Mouse (Mus musculus): ENCODE measurements around the gene Mmaa.

GRCm38 (mm10) chr8:79305941-79306340, 11.2 kb upstream of the Mmaa start:
- no peak for TF ChIP-seq MAFK (IDR thresholded peaks at IDR 0.05; ENCODE audit: insufficient read depth, low read depth, low read length)
- no peak for TF ChIP-seq ZNF384 (IDR thresholded peaks at IDR 0.05; ENCODE audit: low read depth, low read length)
- no peak for TF ChIP-seq CHD2 (IDR thresholded peaks at IDR 0.05; ENCODE audit: low read depth, low read length)
